Mouse (Mus musculus) urinary bladder, postnatal 36 days (tissue): ENCODE results near the gene Scap.
"Not testable (repeated sequence)": the region's sequence is repeated elsewhere in the genome, so short reads cannot be mapped to it uniquely, and the experiment has no call there.

ENCODE experiments used
- DNase-seq, 2 experiments: peaks; one replicate each; pipeline ENCODE4 v3.0.0; 2022; ENCODE audit warnings: low spot score in 2 of 2, mixed read lengths in 1 of 2

The Scap gene

DNA sequence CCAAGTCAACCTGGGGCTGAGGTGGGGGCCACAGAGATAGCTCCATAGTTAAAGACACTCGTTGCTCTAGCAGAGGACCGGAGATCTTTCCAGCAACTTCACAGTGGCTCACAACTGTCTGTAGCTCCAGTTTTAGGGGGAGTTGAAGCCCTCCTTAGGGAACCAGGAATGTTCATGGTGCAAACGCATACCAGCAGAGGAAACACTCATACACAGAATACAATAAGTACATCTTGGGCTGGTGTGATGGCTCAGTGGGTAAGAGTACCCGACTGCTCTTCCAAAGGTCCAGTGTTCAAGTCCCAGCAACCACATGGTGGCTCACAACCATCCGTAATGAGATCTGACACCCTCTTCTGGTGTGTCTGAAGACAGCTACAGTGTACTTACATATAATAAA lies 2.2 kb upstream of the Scap start:
- DNase-seq = not testable (repeated sequence)

DNA sequence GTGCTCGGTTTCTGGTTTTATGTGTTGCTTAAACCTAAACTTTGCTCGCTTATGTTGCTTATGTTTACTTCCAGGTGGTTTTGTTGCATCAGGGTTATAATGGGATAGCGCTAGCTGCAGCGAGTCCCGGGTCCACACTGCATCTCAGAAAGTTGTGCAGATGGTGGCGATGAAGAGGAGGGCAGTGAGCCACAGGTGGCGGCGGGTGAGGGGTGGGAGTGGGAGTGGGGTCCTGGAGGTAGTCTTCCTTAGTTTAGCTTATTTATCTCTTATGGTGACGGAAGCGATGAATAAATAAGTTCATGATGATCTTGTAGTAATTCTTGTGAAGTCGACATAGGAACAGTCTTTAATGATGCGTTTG lies 790 bp downstream of the Scap start:
- no peak for DNase-seq

DNA sequence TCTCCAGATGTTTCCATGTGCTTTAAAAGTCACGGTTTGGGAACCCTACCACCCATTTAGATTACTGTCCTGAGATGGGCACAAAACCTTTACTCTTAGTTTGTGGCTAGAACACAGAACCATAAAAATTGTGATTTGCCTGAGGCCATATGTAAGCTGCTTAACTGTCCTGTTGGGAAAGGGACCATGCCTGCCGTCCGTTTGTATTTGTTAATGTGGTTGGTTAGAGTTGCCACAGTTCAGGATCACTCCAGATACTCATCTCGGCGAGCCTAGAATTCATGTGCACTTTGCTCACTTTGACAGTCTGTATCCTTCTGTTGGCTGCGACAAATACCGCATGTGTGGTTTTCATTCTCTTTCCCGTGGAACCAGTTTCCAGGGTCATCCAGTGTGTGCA lies 1.8 kb downstream of the Scap start:
- DNase-seq = no peak

DNA sequence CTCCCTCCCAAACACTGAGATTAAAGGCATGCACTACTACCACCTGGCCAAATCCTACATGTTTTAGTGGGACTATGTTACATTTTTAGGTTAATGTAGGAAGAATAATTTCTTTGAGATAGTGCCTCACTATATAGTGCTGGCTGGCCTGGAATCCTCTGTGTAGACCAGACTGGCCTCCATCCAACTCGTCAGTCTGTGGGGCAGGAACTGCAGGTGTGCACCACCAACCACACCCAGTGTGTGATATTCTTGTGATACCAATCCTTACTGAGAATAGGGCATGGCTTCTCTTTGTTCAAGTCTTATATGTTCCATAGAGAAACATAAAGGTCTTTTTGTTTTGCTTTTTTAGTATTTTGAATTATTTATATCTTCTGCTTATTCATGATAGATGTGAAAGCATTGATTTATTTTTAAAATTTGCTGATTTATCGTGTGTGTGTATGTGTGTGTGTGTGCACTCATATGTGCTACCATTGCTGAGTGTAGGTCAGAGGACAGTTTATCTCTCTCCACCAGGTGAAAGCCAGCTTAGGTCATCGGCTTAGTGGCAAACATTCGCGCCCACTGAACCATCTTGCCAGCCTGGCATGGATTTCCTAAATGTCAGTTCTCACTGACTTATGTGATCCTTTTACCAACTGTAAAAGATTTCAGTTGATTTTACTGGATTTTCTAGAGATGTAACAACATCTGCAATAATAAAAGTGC lies 7.1 kb downstream of the Scap start:
- no peak for DNase-seq

DNA sequence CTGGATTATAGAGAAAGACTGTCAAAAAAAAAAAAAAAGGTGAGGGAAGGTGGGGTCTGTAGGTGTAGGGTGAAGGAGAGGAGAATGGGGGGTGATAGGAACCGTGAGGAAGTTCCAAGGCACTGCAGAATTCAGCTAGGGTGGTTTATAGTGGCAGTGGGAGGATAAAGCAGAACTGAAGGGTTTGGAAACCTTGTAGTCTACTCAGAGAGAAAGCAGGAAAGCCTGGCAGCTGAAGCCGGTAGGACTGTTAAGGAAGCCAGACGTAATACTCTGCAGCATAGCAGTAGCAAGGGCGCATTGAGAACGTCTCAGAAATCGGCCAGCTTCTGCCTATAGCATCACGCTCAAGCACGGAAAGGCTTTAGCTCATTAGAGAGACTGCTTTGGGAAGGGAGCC lies 8.9 kb downstream of the Scap start:
- no peak for DNase-seq

DNA sequence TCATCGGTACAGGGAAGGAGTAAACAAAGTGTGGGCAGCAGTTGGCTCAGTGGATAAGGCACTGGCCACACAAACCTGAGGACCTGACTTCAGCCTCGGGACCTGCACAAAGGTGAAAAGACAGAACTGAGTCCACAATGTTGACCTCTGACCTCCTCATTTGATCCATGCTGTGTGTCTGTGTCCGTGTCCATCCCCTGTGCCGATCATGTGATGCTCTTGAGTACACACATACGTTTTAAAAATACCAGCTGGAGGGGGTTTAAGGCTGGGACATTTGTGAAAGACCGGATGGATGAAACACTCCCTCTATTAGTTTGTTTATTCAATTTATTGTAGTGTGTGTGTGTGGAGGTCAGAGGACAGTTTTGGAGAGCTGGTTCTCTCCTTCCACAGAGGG lies 10.7 kb downstream of the Scap start:
- DNase-seq = no peak

DNA sequence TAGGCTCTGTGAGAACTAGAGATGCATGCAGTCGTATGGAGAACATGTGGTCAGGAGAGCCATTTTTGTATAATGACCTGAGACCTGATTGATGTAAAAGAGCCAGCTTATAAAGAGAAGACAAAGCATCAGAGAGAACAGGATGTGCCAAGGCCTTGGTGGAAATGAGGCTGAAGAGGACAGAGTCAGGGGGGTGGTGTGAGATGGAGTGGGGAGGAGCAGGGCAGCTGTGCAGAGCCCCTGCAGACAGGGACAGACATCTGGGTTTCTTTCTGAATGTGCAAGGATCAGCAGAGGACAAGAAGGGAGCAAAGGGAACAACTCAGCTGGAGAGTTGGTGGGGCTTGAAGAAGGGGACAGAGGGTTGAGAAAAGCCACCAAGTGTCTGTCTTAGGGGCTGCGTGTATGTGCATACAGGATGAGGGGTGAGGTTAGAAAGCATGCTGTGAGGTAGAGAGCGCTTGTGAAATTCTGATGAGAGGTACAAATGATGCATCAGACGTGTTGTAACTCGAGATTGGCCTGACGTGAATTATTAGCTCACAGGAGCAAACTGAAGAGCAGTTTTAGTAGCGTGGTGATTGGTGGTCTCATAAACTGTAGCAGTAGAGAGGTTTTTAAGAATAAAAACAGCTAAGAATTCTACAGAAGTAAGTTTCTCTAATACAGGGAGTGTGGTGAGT lies 12.1 kb downstream of the Scap start:
- no peak for DNase-seq

DNA sequence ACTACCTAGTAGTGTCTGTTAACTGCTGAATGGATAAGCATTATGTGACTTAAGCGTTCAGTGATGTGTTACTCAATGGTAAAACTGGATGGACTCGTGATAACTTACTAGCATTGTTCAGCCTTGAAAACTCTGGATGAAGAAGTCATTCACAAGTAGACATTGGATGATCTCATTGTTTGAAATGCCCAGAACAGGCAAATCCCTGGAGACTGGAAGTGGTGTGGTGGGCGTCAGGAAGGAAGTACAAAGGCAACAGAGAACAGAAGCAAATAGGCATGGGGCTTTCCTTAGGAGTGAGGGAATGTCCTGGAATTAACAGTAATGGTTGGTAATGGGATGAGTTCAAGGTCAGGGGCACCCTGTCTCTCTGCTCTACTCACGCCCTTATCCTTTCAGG lies 15.8 kb downstream of the Scap start:
- no peak for DNase-seq

DNA sequence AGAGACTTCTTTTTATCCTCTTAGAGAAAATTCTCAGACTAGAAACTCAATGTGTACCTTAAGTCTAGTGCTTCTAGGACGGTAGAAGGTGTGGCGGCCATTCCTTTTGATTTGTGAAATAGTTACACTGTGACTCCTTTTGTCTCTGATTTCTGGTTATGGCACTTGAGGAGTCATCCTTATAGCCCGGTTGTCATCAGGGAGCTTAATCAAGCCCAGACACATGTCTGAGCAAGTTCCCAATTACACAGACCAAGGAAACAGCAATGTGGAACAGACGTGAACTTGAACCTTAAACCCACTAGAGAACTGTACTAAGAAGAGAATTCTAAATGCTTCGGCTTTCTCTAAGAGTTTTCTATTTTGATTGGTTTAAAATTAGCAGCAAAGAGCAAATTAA lies 17.1 kb downstream of the Scap start:
- no peak for DNase-seq

DNA sequence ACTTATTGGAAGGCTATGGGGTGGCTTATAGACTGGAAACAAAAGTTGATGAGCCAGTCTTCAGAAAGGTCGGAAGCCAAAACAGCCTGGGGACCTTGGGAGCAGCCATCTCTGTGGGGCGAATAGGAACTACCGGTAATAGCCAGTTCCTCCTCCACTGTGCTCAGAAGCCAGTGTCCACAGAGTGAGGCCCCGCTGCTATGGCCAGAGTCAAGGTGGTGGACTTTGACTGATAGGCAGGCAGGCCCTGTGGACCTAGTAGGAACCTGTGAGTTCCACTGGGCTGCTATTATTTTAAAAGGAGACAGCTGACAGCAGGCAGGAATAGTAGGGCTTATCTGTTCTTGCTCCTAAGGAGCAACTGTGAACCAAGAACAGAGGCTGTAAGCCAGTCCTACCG lies 17.5 kb downstream of the Scap start:
- no peak for DNase-seq

DNA sequence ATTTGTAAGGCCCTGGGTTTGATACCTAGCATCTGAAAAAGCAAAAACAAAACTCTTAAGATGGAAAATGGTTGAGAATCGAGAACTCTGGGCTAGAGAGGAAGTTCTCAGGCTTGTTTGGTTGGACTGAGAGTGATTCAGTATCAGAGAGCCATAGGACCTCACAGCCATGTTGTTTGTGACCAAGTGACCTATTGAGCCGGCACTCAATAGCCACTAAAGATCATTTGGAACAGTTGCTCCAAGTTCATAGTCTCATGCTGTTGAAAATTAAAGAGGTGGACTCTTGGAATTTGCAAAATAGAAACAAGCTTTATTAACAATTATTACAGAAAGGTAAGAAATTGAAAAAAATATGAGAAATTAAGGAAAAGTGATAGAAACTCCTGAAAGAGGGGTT lies 18.3 kb downstream of the Scap start:
- no peak for DNase-seq

DNA sequence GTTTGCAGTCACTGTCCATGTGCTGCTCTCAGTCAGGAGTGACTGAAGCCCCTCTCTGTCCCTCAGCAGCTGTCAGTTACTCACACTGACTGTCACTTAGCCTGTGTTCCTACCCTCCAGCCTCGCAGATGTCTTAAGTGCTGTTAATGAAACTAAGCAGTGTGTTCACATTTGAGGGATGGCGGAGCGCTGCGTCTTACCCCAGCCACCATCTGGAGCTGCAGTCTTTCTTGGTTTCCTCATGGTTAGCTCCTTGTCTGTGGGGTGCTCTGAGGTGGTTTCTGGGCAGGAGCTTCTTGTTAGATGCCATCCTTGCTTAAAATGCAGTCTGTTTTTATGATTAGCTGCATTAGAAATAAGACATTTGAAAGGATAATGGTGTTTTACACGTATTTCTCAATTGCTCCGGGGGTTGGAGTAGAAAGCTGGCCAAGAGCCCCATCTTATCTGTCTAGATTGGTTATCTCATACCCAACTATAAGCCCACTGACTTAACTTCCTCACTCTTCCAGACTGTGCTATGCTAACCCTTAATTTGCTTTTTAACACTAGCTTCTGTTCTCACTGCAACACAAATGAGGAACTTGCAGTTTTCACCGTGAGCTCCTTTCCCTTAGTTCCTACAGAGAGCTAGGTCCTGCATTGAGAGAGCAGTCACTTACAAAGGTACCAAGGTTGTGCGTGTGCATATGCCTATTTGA lies 19.0 kb downstream of the Scap start:
- no peak for DNase-seq

DNA sequence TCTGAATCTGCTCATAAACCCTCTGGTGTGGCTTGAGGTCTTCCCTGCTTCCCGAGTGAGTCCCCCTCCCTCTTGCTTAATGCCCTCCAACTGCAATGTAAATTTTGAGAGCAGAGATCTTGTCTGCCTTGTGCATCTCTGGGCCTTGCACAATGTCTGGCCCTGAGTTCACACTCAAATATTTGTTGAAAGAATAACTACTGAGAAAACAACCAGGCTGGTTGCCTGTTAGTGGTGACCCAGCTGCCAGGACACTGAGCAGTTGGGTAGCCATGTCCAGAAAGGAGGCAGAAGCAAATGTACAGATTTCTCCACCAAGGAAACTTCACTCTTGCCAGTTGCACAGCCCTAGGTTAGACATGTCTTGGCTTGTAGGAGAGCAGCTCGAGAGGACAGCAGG lies 25.3 kb downstream of the Scap start:
- DNase-seq = no peak

DNA sequence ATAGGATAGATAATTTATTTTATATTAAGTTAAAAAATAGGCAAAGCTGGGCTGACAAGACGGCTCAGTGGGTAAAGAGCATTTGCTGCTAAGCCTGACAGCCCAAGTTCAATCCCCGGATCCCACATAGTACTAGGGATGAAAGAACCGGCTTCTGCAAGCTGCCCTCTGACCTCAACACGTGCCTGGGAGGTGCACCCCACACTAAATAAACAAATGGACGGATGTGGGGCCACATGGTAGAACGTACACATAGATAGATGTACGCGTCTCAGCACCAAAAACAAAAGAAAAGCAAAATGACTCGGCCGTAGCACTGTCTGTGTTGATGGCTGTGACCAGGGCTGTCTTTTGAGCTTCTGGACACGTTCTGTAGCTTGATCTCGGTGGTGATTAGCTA lies 28.2 kb downstream of the Scap start:
- no peak for DNase-seq

DNA sequence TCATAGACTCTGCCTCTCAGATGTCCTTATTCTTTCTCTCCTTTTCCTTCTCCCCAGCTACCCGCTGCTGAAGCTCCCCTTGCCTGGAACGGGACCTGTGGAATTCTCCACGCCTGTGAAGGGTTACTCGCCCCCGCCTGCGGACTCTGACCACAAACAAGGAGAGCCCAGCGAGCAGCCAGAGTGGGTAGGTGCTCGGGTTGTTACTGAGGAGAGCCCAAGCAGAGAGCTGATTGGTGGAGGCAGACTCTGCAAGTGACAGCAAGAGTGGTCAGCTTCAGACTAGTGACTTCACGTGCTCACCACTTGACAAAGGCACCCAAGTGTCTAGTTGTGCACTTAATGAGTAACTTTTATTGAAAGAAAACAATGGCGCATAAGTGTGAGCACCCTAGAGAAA lies 29.2 kb downstream of the Scap start:
- no peak for DNase-seq

DNA sequence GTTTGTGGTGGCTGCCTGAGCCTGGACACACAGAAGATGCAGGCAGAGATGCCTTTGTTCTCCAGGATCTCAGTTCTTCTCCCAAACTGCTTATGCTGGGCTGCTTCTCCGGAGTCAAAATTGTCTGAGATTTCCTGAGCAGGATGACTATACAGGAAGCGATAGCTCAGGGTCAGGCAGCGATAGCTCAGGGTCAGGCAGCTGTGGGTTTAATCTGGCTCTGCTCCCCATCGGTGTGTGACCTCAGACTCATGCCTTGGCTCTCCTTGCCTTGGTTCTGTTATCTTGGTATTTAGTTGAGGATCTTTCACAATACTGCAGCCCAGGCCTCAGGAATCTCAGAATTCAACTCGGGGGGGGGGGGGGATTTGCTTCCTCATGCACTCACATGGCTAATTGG lies 33.7 kb downstream of the Scap start:
- DNase-seq = no peak

DNA sequence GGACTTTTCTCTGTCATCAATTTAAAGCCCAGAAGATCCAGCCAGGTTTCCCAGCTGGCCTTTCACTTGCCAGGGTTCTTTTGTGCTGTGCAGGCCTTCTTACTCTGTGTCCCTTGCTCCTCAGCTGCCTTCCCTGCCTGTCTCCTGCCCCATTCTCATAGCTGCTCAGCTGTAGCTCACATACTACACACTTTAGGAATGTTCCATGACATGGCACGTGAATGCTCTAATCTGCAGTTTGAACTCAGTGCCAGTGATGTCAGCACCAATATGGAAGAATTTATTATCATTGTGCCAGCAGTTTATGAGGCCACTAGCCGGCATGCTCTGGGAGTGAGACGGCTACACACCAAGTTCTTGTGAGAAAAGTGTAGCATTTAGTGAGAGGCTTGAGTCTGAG lies 36.8 kb downstream of the Scap start:
- DNase-seq = no peak

DNA sequence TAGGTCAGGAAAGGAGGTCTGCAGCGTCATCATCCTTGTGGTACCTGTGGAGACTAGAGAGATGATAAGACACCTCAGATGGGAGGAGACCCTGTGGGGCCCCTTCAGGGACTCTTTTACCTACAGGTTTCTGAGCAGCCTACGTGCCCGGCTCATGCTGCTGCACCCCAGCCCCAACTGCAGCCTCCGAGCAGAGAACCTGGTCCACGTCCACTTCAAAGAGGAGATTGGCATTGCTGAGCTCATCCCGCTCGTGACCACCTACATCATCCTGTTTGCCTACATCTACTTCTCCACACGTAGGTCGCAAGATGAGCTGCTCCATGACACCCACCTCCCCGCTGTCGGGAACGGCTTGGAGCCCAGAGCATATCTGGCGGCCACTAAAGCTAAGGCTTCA lies 40.8 kb downstream of the Scap start:
- no peak for DNase-seq

DNA sequence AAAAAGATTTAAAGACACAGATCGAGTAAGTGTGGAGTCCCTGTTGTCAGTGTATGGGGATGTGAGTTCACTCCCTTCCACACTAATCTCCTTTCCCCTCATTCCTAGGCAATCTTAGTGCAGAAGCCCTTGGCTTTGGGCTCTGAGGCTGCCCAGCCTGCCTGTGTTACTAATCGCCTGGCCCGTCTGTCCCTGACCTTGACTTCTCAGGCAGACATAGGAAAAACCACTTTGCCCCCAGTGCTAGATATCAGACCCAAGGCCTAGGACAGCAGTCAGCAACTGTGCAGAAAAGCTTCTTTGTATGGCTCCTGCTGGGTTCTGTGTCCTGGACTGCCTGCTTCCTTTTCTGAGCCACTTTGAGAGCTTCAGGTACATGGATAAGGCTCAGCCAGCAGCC lies 42.6 kb downstream of the Scap start:
- no peak for DNase-seq

DNA sequence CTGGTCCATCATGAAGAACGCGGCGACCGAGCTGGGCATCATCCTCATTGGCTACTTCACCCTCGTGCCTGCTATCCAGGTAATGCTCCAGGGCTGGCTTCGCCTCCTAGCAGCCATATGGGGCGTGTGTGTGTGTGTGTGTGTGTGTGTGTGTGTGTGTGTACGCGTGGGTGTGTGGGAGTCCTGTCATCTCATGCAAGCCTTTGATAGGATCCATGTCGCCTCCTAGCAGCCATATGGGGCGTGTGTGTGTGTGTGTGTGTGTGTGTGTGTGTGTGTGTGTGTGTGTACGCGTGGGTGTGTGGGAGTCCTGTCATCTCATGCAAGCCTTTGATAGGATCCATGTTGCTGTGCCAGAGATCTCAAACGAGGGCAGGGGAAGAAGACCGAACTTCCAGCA lies 44.6 kb downstream of the Scap start:
- DNase-seq = not testable (repeated sequence)

DNA sequence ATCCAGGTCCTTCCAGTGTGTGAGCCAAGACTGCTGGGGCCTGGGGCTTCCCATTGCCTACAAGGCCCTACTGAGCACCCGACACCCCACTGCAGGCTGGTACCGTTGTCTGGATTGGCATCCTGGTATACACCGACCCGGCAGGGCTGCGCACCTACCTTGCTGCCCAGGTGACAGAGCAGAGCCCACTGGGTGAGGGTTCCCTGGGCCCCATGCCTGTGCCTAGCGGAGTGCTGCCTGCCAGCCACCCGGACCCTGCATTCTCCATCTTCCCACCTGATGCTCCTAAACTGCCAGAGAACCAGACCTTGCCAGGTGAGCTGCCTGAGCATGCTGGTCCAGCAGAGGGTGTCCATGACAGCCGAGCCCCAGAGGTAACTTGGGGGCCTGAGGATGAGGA lies 46.3 kb downstream of the Scap start:
- DNase-seq = no peak

DNA sequence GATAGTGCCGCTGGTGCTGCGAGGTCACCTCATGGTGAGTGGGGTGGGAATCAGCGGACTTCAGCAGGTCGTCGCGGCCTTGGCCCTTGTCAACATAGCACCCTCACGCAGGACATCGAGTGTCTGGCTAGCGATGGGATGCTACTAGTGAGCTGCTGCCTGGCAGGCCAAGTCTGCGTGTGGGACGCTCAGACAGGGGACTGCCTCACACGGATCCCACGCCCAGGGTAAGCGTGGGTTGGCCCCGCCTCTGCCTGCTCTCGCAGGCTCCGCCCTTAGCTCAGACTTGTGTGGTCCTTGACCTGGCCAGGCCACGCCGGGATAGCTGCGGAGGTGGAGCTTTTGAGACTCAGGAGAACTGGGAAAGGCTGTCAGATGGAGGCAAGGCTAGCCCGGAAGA lies 47.6 kb downstream of the Scap start:
- no peak for DNase-seq

DNA sequence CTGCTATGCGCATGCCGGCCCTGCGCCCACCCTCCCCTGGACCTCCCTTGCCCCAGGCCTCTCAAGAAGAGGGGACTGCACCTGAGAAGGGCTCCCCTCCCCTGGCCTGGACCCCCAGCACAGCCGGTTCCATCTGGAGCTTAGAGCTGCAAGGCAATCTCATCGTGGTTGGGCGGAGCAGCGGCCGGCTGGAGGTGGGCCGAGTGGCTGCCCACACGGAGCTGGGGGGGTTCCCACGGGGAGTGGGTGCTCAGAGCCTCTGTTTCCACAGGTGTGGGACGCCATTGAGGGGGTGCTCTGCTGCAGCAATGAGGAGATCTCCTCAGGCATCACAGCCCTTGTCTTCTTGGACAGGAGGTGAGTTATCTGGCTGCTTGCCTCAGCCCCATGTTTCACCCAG lies 48.2 kb downstream of the Scap start:
- no peak for DNase-seq
